Mouse (Mus musculus) c-Kit-negative CD71-positive TER-119-positive erythroid progenitor cells, embryonic 14.5 days (primary cell): ENCODE measurements around the gene Pde10a.

Experiments used
- DNase-seq: peaks from one replicate; pipeline ENCODE4 v3.0.0-alpha.2; 2013; ENCODE audit warnings: low read depth, low spot score

The Pde10a gene

DNA sequence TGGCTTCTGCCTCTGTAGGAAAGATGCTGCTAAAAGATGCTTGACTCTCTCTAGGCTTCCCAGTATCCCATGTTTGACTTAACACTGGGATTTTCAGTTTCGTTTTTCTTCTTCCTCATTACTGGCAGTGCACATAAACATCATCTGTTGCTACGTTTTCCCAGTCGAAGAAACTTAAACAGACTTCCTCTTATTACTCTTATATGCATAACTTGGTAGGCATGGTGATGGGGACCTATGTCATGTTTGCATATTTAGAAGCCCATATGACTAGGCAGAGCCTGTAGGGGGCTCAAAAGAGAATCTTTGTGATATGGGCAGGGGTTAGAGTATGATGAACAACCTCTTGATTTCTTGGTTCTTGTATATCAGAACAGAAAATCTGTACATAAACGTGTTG is 224.3 kb downstream of the Pde10a start:
- DNase-seq: no peak

GRCm38 (mm10) chr17:8757576-8757975 is 232.4 kb downstream of the Pde10a start:
- no peak for DNase-seq

- no peak for DNase-seq
These were observed 238.1 kb downstream of the Pde10a start for GRCm38 (mm10) chr17:8763248-8763647.

- no peak for DNase-seq
These were observed 240.9 kb downstream of the Pde10a start for GRCm38 (mm10) chr17:8765987-8766576.

GRCm38 (mm10) chr17:8769155-8769554 is 244.0 kb downstream of the Pde10a start:
- no peak for DNase-seq

- DNase-seq: no peak
These were observed 248.2 kb downstream of the Pde10a start for GRCm38 (mm10) chr17:8773391-8773790.

- no peak for DNase-seq
These were observed 249.1 kb downstream of the Pde10a start for GRCm38 (mm10) chr17:8774301-8774700.

- DNase-seq: no peak
These were observed 250.5 kb downstream of the Pde10a start for GRCm38 (mm10) chr17:8775571-8776161.

DNA sequence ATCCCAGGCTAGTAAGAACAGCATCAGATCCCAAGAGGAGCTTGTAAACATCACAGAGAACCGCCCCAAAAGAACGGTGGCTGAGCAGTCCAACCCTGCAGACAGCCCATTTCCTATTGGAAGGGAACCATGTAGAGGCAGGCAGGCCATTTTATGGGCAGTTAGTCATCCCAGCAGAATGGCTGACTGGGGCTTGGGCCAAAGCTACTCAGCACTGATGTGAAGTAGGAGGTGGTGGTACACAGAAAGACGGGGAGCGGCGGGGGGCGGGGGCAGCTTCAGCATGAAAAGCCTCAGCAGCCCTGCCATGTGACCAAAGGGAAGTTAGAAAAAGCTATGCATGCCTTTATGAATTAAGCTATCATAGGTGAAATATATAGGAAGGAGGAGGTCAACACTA is 252.5 kb downstream of the Pde10a start:
- no peak for DNase-seq

- no peak for DNase-seq
These were observed 253.7 kb downstream of the Pde10a start for GRCm38 (mm10) chr17:8778839-8779238.

- DNase-seq: no peak
These were observed 255.3 kb downstream of the Pde10a start for GRCm38 (mm10) chr17:8780484-8780883.

DNA sequence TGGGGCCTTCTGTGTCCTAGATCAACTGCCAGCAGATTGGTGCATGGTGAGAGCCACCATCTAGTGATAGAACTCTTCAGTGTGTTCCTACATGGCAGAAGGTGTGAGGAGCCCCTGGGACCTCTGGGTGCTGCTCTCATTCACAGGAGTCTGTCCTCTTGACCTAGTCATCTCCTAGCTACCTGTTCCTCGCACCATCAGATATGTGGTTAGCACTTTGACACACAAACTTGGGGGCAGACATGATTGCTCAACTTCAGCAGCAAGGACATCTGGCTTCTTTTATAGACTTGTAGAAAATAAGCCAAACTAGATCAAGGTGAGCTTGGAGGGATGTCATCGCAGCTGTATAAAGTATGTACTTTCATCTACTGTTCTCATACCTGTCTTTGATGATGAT is 255.9 kb downstream of the Pde10a start:
- DNase-seq: no peak

DNA sequence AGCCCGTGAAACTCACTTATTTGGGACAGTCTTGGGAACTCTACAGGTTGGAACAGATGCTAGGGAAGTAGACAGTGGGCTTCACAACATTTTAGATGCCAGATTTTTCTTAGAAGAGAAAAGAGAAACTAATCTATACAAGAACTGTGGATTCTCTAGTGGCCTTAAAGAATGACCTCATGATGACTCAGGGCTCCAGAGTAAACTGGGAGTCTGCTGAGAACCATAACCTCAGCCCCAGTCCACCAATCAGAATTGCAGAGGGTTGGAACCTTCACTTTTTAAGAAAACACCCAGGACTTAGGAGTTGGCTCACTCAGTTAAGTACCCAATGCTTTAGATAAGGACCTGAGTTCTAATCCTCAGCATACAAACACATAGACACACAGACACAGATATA is 256.4 kb downstream of the Pde10a start:
- no peak for DNase-seq

DNA sequence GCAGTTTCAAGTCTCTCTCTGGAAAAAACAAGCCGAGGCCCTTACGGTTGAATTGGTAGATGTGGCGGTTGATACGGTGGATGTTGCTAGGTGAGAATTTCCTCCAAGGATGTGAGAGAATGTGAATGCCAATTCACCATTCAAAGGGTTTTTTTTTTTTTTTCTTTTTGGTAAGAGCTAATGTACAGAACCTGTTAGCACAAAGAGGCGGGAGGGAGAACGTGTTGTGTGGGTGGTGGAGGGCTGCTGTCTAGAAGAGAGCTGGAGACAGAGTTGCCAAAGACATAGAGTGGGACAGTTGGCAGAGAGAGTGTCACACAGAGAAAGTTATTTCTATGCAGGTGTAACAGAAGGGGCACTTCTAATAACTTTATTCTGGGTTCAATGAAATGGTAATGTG is 260.7 kb downstream of the Pde10a start:
- DNase-seq: no peak

DNA sequence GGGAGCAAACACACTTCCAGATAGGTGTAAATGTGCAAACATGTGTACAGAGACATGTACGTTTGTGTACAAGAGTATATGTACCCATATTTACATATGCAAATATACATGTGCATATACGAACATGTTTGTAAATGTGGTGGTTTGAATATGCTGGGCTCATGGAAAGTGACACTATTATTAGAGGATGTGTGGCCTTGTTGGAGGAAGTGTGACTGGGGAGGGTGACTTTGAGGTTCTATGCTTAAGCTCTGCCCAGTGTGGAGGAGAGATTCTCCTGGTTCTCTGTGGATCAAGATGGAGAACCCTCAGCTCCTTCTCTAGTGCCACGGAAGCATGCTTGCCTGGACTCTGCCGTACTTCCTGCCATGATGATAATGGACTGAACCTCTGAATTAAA is 261.3 kb downstream of the Pde10a start:
- no peak for DNase-seq

GRCm38 (mm10) chr17:8787762-8788161 is 262.6 kb downstream of the Pde10a start:
- DNase-seq: no peak

DNA sequence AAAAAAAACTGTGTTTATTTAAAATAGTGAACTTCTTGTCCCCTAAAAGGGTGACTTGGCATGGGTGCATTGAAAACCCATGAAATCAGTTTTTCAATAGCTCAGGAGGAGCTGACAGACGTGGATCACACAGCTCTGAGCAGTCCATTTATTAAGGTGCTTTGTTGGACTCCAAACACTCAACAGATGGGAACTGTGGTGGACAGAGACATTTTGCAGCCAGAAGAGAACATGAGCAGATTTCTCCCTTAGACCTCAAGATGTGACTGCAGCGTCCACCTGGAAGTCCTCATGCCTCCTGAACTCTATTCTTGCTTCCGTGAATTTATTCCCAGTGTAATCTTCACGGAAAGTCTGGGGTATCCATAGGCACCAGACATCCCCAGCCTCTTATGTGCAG is 266.4 kb downstream of the Pde10a start:
- DNase-seq: no peak

- no peak for DNase-seq
These were observed 267.4 kb downstream of the Pde10a start for GRCm38 (mm10) chr17:8792611-8793010.

- DNase-seq: no peak
These were observed 272.5 kb downstream of the Pde10a start for GRCm38 (mm10) chr17:8797624-8798023.

DNA sequence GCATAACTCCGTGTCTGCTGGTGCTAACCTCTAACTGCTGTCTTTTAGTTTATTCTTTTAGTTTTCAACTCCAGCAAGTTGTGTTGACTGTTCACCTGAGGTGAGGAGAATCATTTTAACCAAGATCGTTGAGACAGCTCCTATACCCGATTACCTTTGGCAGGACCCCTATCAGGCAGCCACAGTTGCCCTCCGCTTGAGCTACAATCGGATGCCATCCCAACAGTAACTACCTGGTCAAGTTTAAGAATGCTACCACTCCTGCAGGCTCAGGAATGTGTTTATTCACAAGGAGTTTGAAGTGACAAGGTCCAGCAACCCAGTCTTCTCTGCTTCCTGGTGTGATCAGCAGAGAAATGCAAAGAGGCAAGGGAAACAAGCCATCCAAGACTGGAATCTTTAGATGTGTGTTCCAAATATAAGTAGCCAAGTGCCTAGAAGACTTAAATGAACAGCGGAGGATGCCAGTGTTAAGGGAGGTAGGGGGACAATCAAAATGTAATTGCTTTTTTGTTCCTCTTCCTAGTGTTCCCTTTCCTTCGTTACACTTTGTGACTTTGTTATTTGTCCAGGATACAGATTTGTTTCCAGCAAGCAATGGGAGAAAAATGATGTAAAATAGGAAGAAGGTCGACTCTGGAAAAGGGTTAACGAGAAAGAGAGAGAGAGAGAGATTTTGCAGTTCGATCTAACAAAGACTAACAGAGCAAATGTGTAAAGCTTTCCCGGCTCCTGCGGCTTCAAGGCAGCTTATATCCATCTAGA is 273.5 kb downstream of the Pde10a start:
- DNase-seq: no peak

- no peak for DNase-seq
These were observed 274.1 kb downstream of the Pde10a start for GRCm38 (mm10) chr17:8799296-8799731.

- no peak for DNase-seq
These were observed 274.8 kb downstream of the Pde10a start for GRCm38 (mm10) chr17:8799914-8800420.
